ENCODE assay signal across 8 mouse cellular contexts in genomic region chrX:53211756-53212483, GRCm38 (mm10). TPM values are rescaled to one million over a fixed set of nuclear protein-coding genes. Genes with fewer than 3 reads are reported as not detected.
DNase-seq lines count a peak whose midpoint lies in the region; ATAC-seq lines count a peak whose summit lies in the region.

No protein-coding gene starts in this region.

- H3K9ac ChIP-seq in hindbrain, embryonic 13.5 days, result no peak overlapping the region
- no peak overlapping the region for H3K9ac ChIP-seq in liver, embryonic 12.5 days

- no peak overlapping the region for H3K4me3 ChIP-seq in hindbrain, embryonic 13.5 days
- no peak overlapping the region for H3K4me3 ChIP-seq in limb, embryonic 10.5 days
- H3K4me3 ChIP-seq in liver, embryonic 12.5 days, result no peak overlapping the region

- H3K4me1 ChIP-seq in hindbrain, embryonic 13.5 days (replicated peaks), result 0 out of 2 replicates have a peak, but pooled peaks cover 10% of the 10 kb centered on the region
- peaks cover 47% of the 10 kb centered on the region for H3K4me1 ChIP-seq in limb, embryonic 10.5 days
- H3K4me1 ChIP-seq in liver, embryonic 12.5 days, result no peaks in the 10 kb centered on the region

- no peaks in the 10 kb centered on the region for H3K27me3 ChIP-seq in hindbrain, embryonic 13.5 days
- H3K27me3 ChIP-seq in limb, embryonic 10.5 days (ENCODE audit: low read depth, poor library complexity, severe bottlenecking), result peaks cover 19% of the 10 kb centered on the region; the same call in 1 of the 2 replicates
- H3K27me3 ChIP-seq in liver, embryonic 12.5 days (replicated peaks), result peaks cover 9% of the 10 kb centered on the region; the same call in 1 of the 2 replicates

- 27% methylated on average over 7 of the region's 7 CpGs for WGBS in hindbrain, embryonic 13.5 days
- 68% methylated on average over 7 of the region's 7 CpGs for WGBS in limb, embryonic 10.5 days
- 49% methylated on average over 7 of the region's 7 CpGs for whole genome bisulfite sequencing in liver, embryonic 12.5 days (ENCODE audit: insufficient replicate concordance)

- H3K4me2 ChIP-seq in hindbrain, embryonic 13.5 days, result no peak overlapping the region
- H3K4me2 ChIP-seq in liver, embryonic 12.5 days, result no peak overlapping the region

- peak; percentile 85 for ATAC-seq in hindbrain, embryonic 13.5 days (ENCODE audit: low FRiP score)
- no peak for ATAC-seq in liver, embryonic 12.5 days

- DNase-seq in Muller cell, postnatal 12 days (ENCODE audit: inconsistent ontology term), result peak; percentile 52
- DNase-seq in adrenal gland, adult 2 months, result peak; percentile 78
- DNase-seq in gastrocnemius, adult 8-10 months (ENCODE audit: low spot score in 2 of 2), result peak; percentile 22 to 57
- no peak for DNase-seq in limb, embryonic 10.5 days (ENCODE audit: low spot score)
- DNase-seq in ovary, postnatal 36 days (ENCODE audit: low spot score), result peak; percentile 76
- DNase-seq in spleen, postnatal 4 days (ENCODE audit: low spot score in 2 of 2), result no peak

- peak overlapping the region; percentile 78 for H3K27ac ChIP-seq in hindbrain, embryonic 13.5 days
- peak overlapping the region; percentile 81 for H3K27ac ChIP-seq in limb, embryonic 10.5 days
- H3K27ac ChIP-seq in liver, embryonic 12.5 days, result no peak overlapping the region

- no peaks in the 10 kb centered on the region for H3K9me3 ChIP-seq in hindbrain, embryonic 13.5 days
- no peaks in the 10 kb centered on the region for H3K9me3 ChIP-seq in limb, embryonic 10.5 days (replicated peaks)
- no peaks in the 10 kb centered on the region for H3K9me3 ChIP-seq in liver, embryonic 12.5 days (replicated peaks)

- no peaks in the 10 kb centered on the region for H3K36me3 ChIP-seq in hindbrain, embryonic 13.5 days
- H3K36me3 ChIP-seq in limb, embryonic 10.5 days, result no peaks in the 10 kb centered on the region
- H3K36me3 ChIP-seq in liver, embryonic 12.5 days, result no peaks in the 10 kb centered on the region

RNA-seq across cellular contexts. Expression of gene Plac1, which starts 28.0 kb away (rescaled TPM):
- total RNA-seq in adrenal gland, adult 2 months (2021), result not detected
- polyA plus RNA-seq in adrenal gland, adult 2 months (2012; rRNA removed), result not detected in 2 replicates
- not detected for total RNA-seq in gastrocnemius, adult 8-10 months (2022)
- 0.82 and 1.2 TPM in 2 replicates for polyA plus RNA-seq in hindbrain, embryonic 13.5 days (2015; fragmentation: Nextera tagmentation; extraction: Ambion mirVana)
- polyA plus RNA-seq in limb, embryonic 10.5 days (2016; fragmentation: Nextera tagmentation; extraction: Ambion mirVana), result 7.7 and 10.2 TPM in 2 replicates
- 2.7 and 3.0 TPM in 2 replicates for polyA plus RNA-seq in liver, embryonic 12.5 days (2016; fragmentation: Nextera tagmentation; extraction: Ambion mirVana)

RNA-seq across cellular contexts. Expression of gene Fam122b, which starts 57.7 kb away (rescaled TPM):
- total RNA-seq in adrenal gland, adult 2 months (2021), result 1 to 10 TPM; 7.6 to 8.1 TPM
- polyA plus RNA-seq in adrenal gland, adult 2 months (2012; rRNA removed), result 1.9 and 2.6 TPM in 2 replicates
- 1 to 10 TPM; 1.2 to 2.2 (median 1.7) TPM for total RNA-seq in gastrocnemius, adult 8-10 months (2022)
- 3.4 and 4.0 TPM in 2 replicates for polyA plus RNA-seq in hindbrain, embryonic 13.5 days (2015; fragmentation: Nextera tagmentation; extraction: Ambion mirVana)
- polyA plus RNA-seq in limb, embryonic 10.5 days (2016; fragmentation: Nextera tagmentation; extraction: Ambion mirVana), result 6.8 and 10.3 TPM in 2 replicates
- 6.7 and 7.9 TPM in 2 replicates for polyA plus RNA-seq in liver, embryonic 12.5 days (2016; fragmentation: Nextera tagmentation; extraction: Ambion mirVana)

Comparison
In these comparisons a context has a peak if more than half of its experiments do, and no peak if none do; other contexts are left out.
1. DNase-seq: peak in Muller cell, postnatal 12 days (single experiment), adrenal gland, adult 2 months (single experiment), gastrocnemius, adult 8-10 months (2 of 2) and ovary, postnatal 36 days (single experiment); none in limb, embryonic 10.5 days (single experiment) and spleen, postnatal 4 days (0 of 2).